Mouse (Mus musculus): Measurements from ENCODE around the gene Gm37240. TPM values are rescaled to one million over a fixed set of nuclear protein-coding genes. Genes with fewer than 3 reads are reported as not detected.

Gm37240 gene
- polyA plus RNA-seq, 1 experiment from 2014 or later: 15.1 TPM

DNA sequence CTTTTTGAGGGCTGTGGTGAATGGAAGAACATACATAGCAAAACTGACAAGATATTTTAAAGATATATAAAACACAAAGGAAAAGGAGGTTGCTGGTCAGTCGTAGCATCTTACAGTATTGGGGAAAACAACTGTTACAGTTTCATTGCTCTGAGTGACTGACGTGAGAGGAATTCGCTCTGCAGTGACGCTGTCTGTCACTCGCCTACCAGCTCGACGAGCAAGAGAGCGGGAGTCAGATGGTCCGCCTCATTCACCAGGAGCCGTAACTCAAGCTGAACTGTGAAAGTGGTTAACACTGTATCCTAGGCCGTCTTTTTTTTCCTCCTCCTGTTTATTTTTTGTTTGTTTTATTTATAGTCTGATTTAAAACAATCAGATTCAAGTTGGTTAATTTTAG, 908.6 kb downstream of the Gm37240 start:
- H3K4me1 ChIP-seq (ENCODE audit: control insufficient read depth, insufficient read depth, low read length): no peaks in the 10 kb centered on the region
- 66% methylated on average over 11 of the region's 11 CpGs for WGBS
- H3K9ac ChIP-seq (ENCODE audit: low read depth, low read length): no peak overlapping the region
- H3K27ac ChIP-seq (ENCODE audit: low read depth, low read length): no peak overlapping the region
- no peaks in the 10 kb centered on the region for H3K9me3 ChIP-seq (ENCODE audit: control insufficient read depth, low read length)
- H3K4me2 ChIP-seq (replicated peaks; ENCODE audit: low read depth, low read length): no peak overlapping the region
- ATAC-seq (ENCODE audit: low FRiP score, low TSS enrichment): no peak
- H3K27me3 ChIP-seq (ENCODE audit: control insufficient read depth, insufficient read depth, low read length): no peaks in the 10 kb centered on the region
- peaks cover 7% of the 10 kb centered on the region; the same call in 1 of the 2 replicates for H3K36me3 ChIP-seq (ENCODE audit: control insufficient read depth, insufficient read depth, low read length)
- H3K4me3 ChIP-seq (ENCODE audit: low read length): no peak overlapping the region

DNA sequence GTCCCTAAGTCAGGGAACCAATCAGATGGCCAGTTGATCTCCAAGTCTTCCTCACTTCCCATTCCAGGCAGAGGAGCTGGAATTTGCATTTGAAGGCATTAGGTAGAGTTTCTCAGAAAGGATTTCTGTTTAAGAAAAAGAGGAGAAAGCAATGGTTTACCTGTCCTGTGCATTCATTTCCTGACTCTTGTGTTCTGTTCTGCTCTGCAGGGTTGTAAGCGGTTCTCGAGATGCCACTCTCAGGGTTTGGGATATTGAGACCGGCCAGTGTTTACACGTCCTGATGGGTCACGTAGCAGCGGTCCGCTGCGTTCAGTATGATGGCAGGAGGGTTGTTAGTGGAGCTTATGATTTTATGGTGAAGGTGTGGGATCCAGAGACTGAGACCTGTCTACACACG, 913.1 kb downstream of the Gm37240 start:
- Histone ChIP-seq H3K4me2 (replicated peaks; ENCODE audit: low read depth, low read length) (no peak overlapping the region), H3K4me1 (ENCODE audit: control insufficient read depth, insufficient read depth, low read length) (no peaks in the 10 kb centered on the region), H3K27me3 (ENCODE audit: control insufficient read depth, insufficient read depth, low read length) (no peaks in the 10 kb centered on the region), H3K9me3 (ENCODE audit: control insufficient read depth, low read length) (no peaks in the 10 kb centered on the region), H3K27ac (ENCODE audit: low read depth, low read length) (no peak overlapping the region), H3K36me3 (ENCODE audit: control insufficient read depth, insufficient read depth, low read length) (peaks cover 13% of the 10 kb centered on the region; the same call in 1 of the 2 replicates), H3K4me3 (ENCODE audit: low read length) (no peak overlapping the region), H3K9ac (ENCODE audit: low read depth, low read length) (no peak overlapping the region)
- WGBS: 89% methylated on average over 9 of the region's 9 CpGs
- no peak for ATAC-seq (ENCODE audit: low FRiP score, low TSS enrichment)

DNA sequence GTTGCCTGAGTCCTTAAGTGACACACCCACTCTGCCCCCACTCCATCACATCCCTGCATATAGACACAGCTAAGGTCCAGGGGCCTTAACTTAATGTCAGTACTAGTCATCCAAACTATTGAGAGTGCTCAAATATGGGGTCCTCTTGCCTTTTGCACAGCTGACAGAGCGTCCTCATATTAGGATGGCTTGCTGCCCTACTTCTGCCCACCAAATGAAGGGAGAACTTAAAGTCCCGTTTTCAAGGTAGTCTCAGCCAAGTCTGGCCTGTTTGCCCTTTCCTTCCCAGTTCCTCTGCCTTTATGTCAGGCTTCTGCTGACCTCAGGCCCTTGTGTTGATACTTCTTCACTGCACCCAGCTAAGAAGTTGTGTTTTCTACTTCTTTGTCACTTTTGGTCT, 914.4 kb downstream of the Gm37240 start:
- no peak overlapping the region for H3K4me2 ChIP-seq (replicated peaks; ENCODE audit: low read depth, low read length)
- peaks cover 13% of the 10 kb centered on the region; the same call in 1 of the 2 replicates for H3K36me3 ChIP-seq (ENCODE audit: control insufficient read depth, insufficient read depth, low read length)
- no peaks in the 10 kb centered on the region for H3K4me1 ChIP-seq (ENCODE audit: control insufficient read depth, insufficient read depth, low read length)
- no peak for ATAC-seq (ENCODE audit: low FRiP score, low TSS enrichment)
- no peaks in the 10 kb centered on the region for H3K9me3 ChIP-seq (ENCODE audit: control insufficient read depth, low read length)
- WGBS: 87% methylated on average over 2 of the region's 2 CpGs
- H3K9ac ChIP-seq (ENCODE audit: low read depth, low read length): no peak overlapping the region
- H3K27ac ChIP-seq (ENCODE audit: low read depth, low read length): no peak overlapping the region
- no peak overlapping the region for H3K4me3 ChIP-seq (ENCODE audit: low read length)
- H3K27me3 ChIP-seq (ENCODE audit: control insufficient read depth, insufficient read depth, low read length): no peaks in the 10 kb centered on the region

DNA sequence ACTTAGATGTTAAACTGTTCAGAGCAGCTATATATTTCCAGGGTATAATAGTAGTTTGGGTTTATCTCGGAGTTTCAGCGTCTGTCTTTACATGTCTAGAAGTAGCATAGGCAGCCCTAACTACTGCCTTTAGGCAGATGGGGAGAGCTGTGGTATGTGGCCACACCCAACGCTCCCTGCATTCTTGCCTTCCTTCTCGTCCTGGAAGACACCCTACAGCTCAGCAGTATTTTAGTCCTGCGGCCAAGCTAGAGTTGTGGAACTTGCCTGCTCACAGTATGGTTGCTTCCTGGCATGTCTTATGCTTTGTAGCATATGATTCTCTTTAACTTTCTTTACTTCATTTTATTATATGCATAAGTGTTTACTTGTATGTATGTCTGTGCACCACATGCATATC, 915.8 kb downstream of the Gm37240 start:
- Histone ChIP-seq H3K27ac (ENCODE audit: low read depth, low read length) (no peak overlapping the region), H3K4me2 (replicated peaks; ENCODE audit: low read depth, low read length) (no peak overlapping the region), H3K27me3 (ENCODE audit: control insufficient read depth, insufficient read depth, low read length) (no peaks in the 10 kb centered on the region), H3K4me1 (ENCODE audit: control insufficient read depth, insufficient read depth, low read length) (no peaks in the 10 kb centered on the region), H3K9me3 (ENCODE audit: control insufficient read depth, low read length) (no peaks in the 10 kb centered on the region), H3K9ac (ENCODE audit: low read depth, low read length) (no peak overlapping the region), H3K36me3 (ENCODE audit: control insufficient read depth, insufficient read depth, low read length) (peaks cover 9% of the 10 kb centered on the region; the same call in 1 of the 2 replicates), H3K4me3 (ENCODE audit: low read length) (no peak overlapping the region)
- no peak for ATAC-seq (ENCODE audit: low FRiP score, low TSS enrichment)
- WGBS: 89% methylated on average over 5 of the region's 5 CpGs

DNA sequence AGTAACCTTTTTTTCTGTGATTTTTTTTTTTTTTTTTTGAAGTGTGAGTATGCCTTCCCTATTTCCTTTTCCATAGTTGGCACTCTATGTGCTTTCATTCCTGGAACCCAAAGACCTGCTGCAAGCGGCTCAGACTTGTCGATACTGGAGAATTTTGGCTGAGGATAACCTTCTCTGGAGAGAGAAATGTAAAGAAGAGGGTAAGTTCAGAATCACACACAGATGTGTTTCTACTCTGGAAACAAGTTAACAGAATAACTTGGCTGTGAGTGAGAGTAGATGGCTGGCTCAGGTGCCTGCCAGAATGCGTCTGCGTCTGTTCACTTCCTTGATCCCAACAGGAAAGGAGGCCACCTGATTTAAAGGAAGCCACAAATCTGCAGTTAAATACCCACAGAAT, 920.0 kb downstream of the Gm37240 start:
- Histone ChIP-seq H3K27ac (ENCODE audit: low read depth, low read length) (no peak overlapping the region), H3K36me3 (ENCODE audit: control insufficient read depth, insufficient read depth, low read length) (peaks cover 11% of the 10 kb centered on the region; the same call in 1 of the 2 replicates), H3K27me3 (ENCODE audit: control insufficient read depth, insufficient read depth, low read length) (no peaks in the 10 kb centered on the region), H3K9ac (ENCODE audit: low read depth, low read length) (no peak overlapping the region), H3K9me3 (ENCODE audit: control insufficient read depth, low read length) (no peaks in the 10 kb centered on the region), H3K4me1 (ENCODE audit: control insufficient read depth, insufficient read depth, low read length) (no peaks in the 10 kb centered on the region), H3K4me2 (replicated peaks; ENCODE audit: low read depth, low read length) (no peak overlapping the region), H3K4me3 (ENCODE audit: low read length) (no peak overlapping the region)
- 99% methylated on average over 4 of the region's 4 CpGs for WGBS
- ATAC-seq (ENCODE audit: low FRiP score, low TSS enrichment): no peak

DNA sequence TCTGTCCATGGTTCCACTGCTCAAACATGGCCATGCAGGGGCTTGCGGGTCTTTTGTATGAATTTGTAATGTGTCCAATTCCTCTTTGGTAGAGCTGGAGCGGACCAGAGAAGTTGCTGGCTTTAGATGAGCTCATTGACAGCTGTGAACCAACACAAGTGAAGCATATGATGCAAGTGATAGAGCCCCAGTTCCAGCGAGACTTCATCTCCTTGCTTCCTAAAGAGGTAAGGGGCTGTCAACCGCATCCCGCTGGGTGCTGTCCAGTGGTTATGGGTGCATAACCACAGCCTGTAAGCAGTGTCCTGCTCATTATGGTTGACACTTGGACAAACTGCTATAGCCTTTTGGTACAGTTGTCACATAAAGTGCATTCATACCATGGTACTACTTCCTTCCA, 922.2 kb downstream of the Gm37240 start:
- WGBS: 95% methylated on average over 5 of the region's 5 CpGs
- no peaks in the 10 kb centered on the region for H3K27me3 ChIP-seq (ENCODE audit: control insufficient read depth, insufficient read depth, low read length)

DNA sequence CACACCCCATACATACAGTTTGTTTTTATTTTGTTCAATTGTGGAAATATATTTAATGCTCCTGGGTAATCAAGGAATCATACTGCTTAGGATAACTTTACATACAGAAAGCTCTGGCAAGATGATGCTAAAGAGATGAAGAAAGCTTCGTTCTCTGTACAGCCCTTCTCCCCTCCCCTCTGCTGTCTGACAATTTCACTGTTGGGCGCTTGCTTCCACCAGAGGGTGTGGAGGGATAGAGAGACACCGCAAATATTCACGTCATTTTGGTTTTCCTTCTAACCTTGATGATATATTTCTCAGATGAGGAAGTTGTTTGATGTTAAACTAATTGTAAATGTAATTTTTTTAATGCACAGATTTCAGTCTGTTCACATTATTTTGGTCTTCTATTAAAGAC, 931.5 kb downstream of the Gm37240 start:
- Histone ChIP-seq H3K9ac (ENCODE audit: low read depth, low read length) (no peak overlapping the region), H3K36me3 (ENCODE audit: control insufficient read depth, insufficient read depth, low read length) (no peaks in the 10 kb centered on the region; the same call in 1 of the 2 replicates), H3K27ac (ENCODE audit: low read depth, low read length) (no peak overlapping the region), H3K9me3 (ENCODE audit: control insufficient read depth, low read length) (no peaks in the 10 kb centered on the region), H3K4me3 (ENCODE audit: low read length) (no peak overlapping the region), H3K27me3 (ENCODE audit: control insufficient read depth, insufficient read depth, low read length) (no peaks in the 10 kb centered on the region), H3K4me2 (replicated peaks; ENCODE audit: low read depth, low read length) (no peak overlapping the region), H3K4me1 (ENCODE audit: control insufficient read depth, insufficient read depth, low read length) (peaks cover 5% of the 10 kb centered on the region; the same call in 1 of the 2 replicates)
- no peak for ATAC-seq (ENCODE audit: low FRiP score, low TSS enrichment)
- WGBS: 78% methylated on average over 4 of the region's 4 CpGs

More for the DNA sequence above, 922.2 kb downstream of the Gm37240 start:
- H3K4me2 ChIP-seq (replicated peaks; ENCODE audit: low read depth, low read length): no peak overlapping the region
- H3K4me1 ChIP-seq (ENCODE audit: control insufficient read depth, insufficient read depth, low read length): no peaks in the 10 kb centered on the region
- no peak overlapping the region for H3K27ac ChIP-seq (ENCODE audit: low read depth, low read length)
- peaks cover 5% of the 10 kb centered on the region; the same call in 1 of the 2 replicates for H3K36me3 ChIP-seq (ENCODE audit: control insufficient read depth, insufficient read depth, low read length)
- no peak overlapping the region for H3K9ac ChIP-seq (ENCODE audit: low read depth, low read length)
- ATAC-seq (ENCODE audit: low FRiP score, low TSS enrichment): no peak
- H3K4me3 ChIP-seq (ENCODE audit: low read length): no peak overlapping the region
- H3K9me3 ChIP-seq (ENCODE audit: control insufficient read depth, low read length): no peaks in the 10 kb centered on the region

DNA sequence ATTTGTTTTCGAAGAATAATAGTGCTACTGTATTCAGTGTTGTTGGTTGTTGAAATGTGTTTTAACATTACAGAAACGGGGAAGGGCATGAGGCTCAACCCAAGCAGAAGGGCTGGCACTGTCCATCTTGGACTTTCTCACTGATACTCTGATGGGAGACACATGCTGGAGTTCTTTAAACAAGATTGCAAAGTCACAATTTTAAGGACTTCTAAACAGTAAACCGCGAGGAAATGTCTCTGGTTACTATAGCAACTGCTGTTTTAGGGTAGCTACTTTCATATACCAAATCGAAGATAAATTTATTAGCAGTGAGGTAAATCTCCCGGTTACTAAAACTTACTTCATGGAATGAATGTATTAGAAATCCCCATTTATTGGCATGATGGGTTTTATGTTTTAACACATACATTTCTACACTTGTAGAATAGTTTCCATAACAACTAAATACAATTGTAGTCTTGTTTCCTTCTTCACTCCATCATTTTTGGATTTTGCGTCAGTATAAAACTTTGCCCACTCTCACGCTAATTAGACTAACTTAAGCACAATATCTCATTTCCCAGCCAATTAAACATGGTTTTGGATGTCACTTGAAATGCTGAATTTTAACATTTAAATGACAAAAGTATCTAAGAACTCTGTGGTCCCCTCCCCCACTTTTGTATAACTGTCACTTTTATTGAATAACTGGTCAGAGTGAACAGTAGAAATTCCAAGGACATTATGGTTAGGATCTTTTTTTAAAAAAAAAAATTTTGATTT, 932.1 kb downstream of the Gm37240 start:
- H3K4me3 ChIP-seq (ENCODE audit: low read length): no peak overlapping the region
- H3K4me1 ChIP-seq (ENCODE audit: control insufficient read depth, insufficient read depth, low read length): peaks cover 5% of the 10 kb centered on the region; the same call in 1 of the 2 replicates
- no peaks in the 10 kb centered on the region for H3K9me3 ChIP-seq (ENCODE audit: control insufficient read depth, low read length)
- WGBS: 91% methylated on average over 8 of the region's 8 CpGs
- no peak overlapping the region for H3K9ac ChIP-seq (ENCODE audit: low read depth, low read length)
- H3K27ac ChIP-seq (ENCODE audit: low read depth, low read length): no peak overlapping the region
- H3K4me2 ChIP-seq (replicated peaks; ENCODE audit: low read depth, low read length): no peak overlapping the region
- no peaks in the 10 kb centered on the region for H3K27me3 ChIP-seq (ENCODE audit: control insufficient read depth, insufficient read depth, low read length)
- ATAC-seq (ENCODE audit: low FRiP score, low TSS enrichment): no peak
- no peaks in the 10 kb centered on the region; the same call in 1 of the 2 replicates for H3K36me3 ChIP-seq (ENCODE audit: control insufficient read depth, insufficient read depth, low read length)

DNA sequence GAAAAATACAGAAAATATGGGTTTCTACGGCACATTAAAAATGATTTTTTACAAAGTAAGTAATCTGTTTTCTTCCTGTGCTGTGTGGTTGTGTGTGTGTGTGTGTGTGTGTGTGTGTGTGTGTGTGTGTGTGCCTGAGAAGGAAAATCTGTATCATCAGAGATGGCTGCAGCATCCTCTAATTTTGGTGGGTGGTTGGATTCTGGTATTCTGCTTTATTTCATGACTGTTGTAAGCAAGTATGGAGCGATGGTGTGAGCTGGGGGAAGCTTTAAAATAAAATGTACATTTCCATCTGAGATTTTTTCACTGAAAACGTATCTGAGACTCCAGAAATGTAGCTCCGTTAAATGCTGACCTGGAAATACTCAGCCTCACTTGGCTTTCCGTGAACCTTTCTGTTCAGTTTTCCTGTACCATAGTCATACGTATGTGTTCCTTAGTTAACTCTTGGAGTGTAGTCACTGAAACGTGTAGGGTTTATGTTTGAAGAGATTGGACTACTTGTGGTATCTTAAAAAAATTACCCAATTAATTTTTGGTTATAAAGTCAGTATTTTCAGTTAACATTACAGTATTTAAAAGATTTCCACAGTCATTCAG, 934.6 kb downstream of the Gm37240 start:
- Histone ChIP-seq H3K36me3 (ENCODE audit: control insufficient read depth, insufficient read depth, low read length) (no peaks in the 10 kb centered on the region), H3K4me3 (ENCODE audit: low read length) (peak overlapping the region; percentile 45), H3K4me1 (ENCODE audit: control insufficient read depth, insufficient read depth, low read length) (peaks cover 5% of the 10 kb centered on the region; the same call in 1 of the 2 replicates), H3K27me3 (ENCODE audit: control insufficient read depth, insufficient read depth, low read length) (no peaks in the 10 kb centered on the region), H3K9ac (ENCODE audit: low read depth, low read length) (no peak overlapping the region), H3K27ac (ENCODE audit: low read depth, low read length) (peak overlapping the region; percentile 34; the same call in 1 of the 2 replicates), H3K4me2 (replicated peaks; ENCODE audit: low read depth, low read length) (peak overlapping the region; percentile 52), H3K9me3 (ENCODE audit: control insufficient read depth, low read length) (no peaks in the 10 kb centered on the region)
- WGBS: 58% methylated on average over 7 of the region's 7 CpGs
- ATAC-seq (ENCODE audit: low FRiP score, low TSS enrichment): no peak
